Mouse (Mus musculus): ENCODE data around the gene Foxn3. TPM values are rescaled to one million over a fixed set of nuclear protein-coding genes. Genes with fewer than 3 reads are reported as not detected.

Gene Foxn3
- polyA plus RNA-seq, 1 experiment from 2014 or later: 85.9 TPM

- no peak for ATAC-seq (replicated peaks)
- no peak overlapping the region for H3K9ac ChIP-seq
- 89% methylated on average over 9 of the region's 9 CpGs for WGBS
- H3K4me2 ChIP-seq: no peak overlapping the region
- H3K9me3 ChIP-seq: no peaks in the 10 kb centered on the region
- H3K27me3 ChIP-seq (replicated peaks): no peaks in the 10 kb centered on the region
- no peak overlapping the region for H3K4me3 ChIP-seq
- no peaks in the 10 kb centered on the region for H3K36me3 ChIP-seq (replicated peaks)
- H3K27ac ChIP-seq: no peak overlapping the region
- no peaks in the 10 kb centered on the region for H3K4me1 ChIP-seq
Measured at GRCm38 (mm10) chr12:99417885-99418284, 145.5 kb downstream of the Foxn3 start.

- H3K4me2 ChIP-seq: no peak overlapping the region
- ATAC-seq (replicated peaks): no peak
- no peak overlapping the region for H3K4me3 ChIP-seq
- H3K36me3 ChIP-seq (replicated peaks): no peaks in the 10 kb centered on the region
- no peaks in the 10 kb centered on the region for H3K27me3 ChIP-seq (replicated peaks)
- no peak overlapping the region for H3K27ac ChIP-seq
- WGBS: 56% methylated on average over 5 of the region's 5 CpGs
- H3K9me3 ChIP-seq: no peaks in the 10 kb centered on the region
- no peak overlapping the region for H3K9ac ChIP-seq
- no peaks in the 10 kb centered on the region for H3K4me1 ChIP-seq
Measured at GRCm38 (mm10) chr12:99415538-99415937, 147.8 kb downstream of the Foxn3 start.

- Histone ChIP-seq H3K27ac (no peak overlapping the region), H3K9ac (no peak overlapping the region), H3K4me2 (no peak overlapping the region), H3K4me1 (no peaks in the 10 kb centered on the region), H3K9me3 (no peaks in the 10 kb centered on the region), H3K36me3 (replicated peaks) (no peaks in the 10 kb centered on the region), H3K4me3 (no peak overlapping the region), H3K27me3 (replicated peaks) (no peaks in the 10 kb centered on the region)
- no peak for ATAC-seq (replicated peaks)
- 43% methylated on average over 3 of the region's 3 CpGs for WGBS
Measured at GRCm38 (mm10) chr12:99412496-99412895, 150.9 kb downstream of the Foxn3 start.

- no peaks in the 10 kb centered on the region for H3K27me3 ChIP-seq (replicated peaks)
- no peaks in the 10 kb centered on the region for H3K36me3 ChIP-seq (replicated peaks)
- ATAC-seq (replicated peaks): no peak
- H3K27ac ChIP-seq: no peak overlapping the region
- no peaks in the 10 kb centered on the region for H3K9me3 ChIP-seq
- 47% methylated on average over 7 of the region's 7 CpGs for WGBS
- no peak overlapping the region for H3K4me2 ChIP-seq
- H3K4me1 ChIP-seq: no peaks in the 10 kb centered on the region
- H3K4me3 ChIP-seq: no peak overlapping the region
- no peak overlapping the region for H3K9ac ChIP-seq
Measured at GRCm38 (mm10) chr12:99412034-99412433, 151.3 kb downstream of the Foxn3 start.

- Histone ChIP-seq H3K9ac (no peak overlapping the region), H3K9me3 (no peaks in the 10 kb centered on the region), H3K27me3 (replicated peaks) (no peaks in the 10 kb centered on the region), H3K4me3 (no peak overlapping the region), H3K4me2 (no peak overlapping the region), H3K4me1 (0 out of 2 replicates have a peak, but pooled peaks cover 4% of the 10 kb centered on the region), H3K36me3 (replicated peaks) (no peaks in the 10 kb centered on the region), H3K27ac (no peak overlapping the region)
- WGBS: 55% methylated on average over 3 of the region's 3 CpGs
- ATAC-seq (replicated peaks): no peak
Measured at GRCm38 (mm10) chr12:99408651-99409050, 154.7 kb downstream of the Foxn3 start.

- H3K36me3 ChIP-seq (replicated peaks): no peaks in the 10 kb centered on the region
- 0 out of 2 replicates have a peak, but pooled peaks cover 4% of the 10 kb centered on the region for H3K4me1 ChIP-seq
- no peak overlapping the region for H3K9ac ChIP-seq
- H3K27ac ChIP-seq: no peak overlapping the region
- ATAC-seq (replicated peaks): no peak
- no peaks in the 10 kb centered on the region for H3K27me3 ChIP-seq (replicated peaks)
- 88% methylated on average over 16 of the region's 16 CpGs for WGBS
- H3K9me3 ChIP-seq: no peaks in the 10 kb centered on the region
- no peak overlapping the region for H3K4me2 ChIP-seq
- H3K4me3 ChIP-seq: no peak overlapping the region
Measured at GRCm38 (mm10) chr12:99408089-99408488, 155.3 kb downstream of the Foxn3 start.

- no peak overlapping the region for H3K4me3 ChIP-seq
- whole genome bisulfite sequencing: 76% methylated on average over 6 of the region's 6 CpGs
- H3K27me3 ChIP-seq (replicated peaks): no peaks in the 10 kb centered on the region
- no peak overlapping the region for H3K9ac ChIP-seq
- no peaks in the 10 kb centered on the region for H3K9me3 ChIP-seq
- H3K4me2 ChIP-seq: no peak overlapping the region
- H3K27ac ChIP-seq: no peak overlapping the region
- no peak for ATAC-seq (replicated peaks)
- 0 out of 2 replicates have a peak, but pooled peaks cover 4% of the 10 kb centered on the region for H3K4me1 ChIP-seq
- H3K36me3 ChIP-seq (replicated peaks): no peaks in the 10 kb centered on the region
Measured at GRCm38 (mm10) chr12:99407318-99407716, 156.1 kb downstream of the Foxn3 start.

- Histone ChIP-seq H3K4me1 (0 out of 2 replicates have a peak, but pooled peaks cover 4% of the 10 kb centered on the region), H3K4me2 (no peak overlapping the region), H3K9ac (no peak overlapping the region), H3K9me3 (no peaks in the 10 kb centered on the region), H3K4me3 (no peak overlapping the region), H3K36me3 (replicated peaks) (no peaks in the 10 kb centered on the region), H3K27ac (no peak overlapping the region), H3K27me3 (replicated peaks) (no peaks in the 10 kb centered on the region)
- no peak for ATAC-seq (replicated peaks)
- 67% methylated on average over 15 of the region's 15 CpGs for WGBS
Measured at GRCm38 (mm10) chr12:99406697-99407317, 156.6 kb downstream of the Foxn3 start.

GRCm38 (mm10) chr12:99406254-99406653 is 157.1 kb downstream of the Foxn3 start:
- WGBS: 17% methylated on average over 9 of the region's 9 CpGs
- Histone ChIP-seq H3K9ac (no peak overlapping the region), H3K36me3 (replicated peaks) (no peaks in the 10 kb centered on the region), H3K4me3 (no peak overlapping the region), H3K27ac (no peak overlapping the region), H3K4me2 (no peak overlapping the region), H3K9me3 (no peaks in the 10 kb centered on the region), H3K4me1 (0 out of 2 replicates have a peak, but pooled peaks cover 4% of the 10 kb centered on the region), H3K27me3 (replicated peaks) (no peaks in the 10 kb centered on the region)
- no peak for ATAC-seq (replicated peaks)

GRCm38 (mm10) chr12:99405401-99405800 is 158.0 kb downstream of the Foxn3 start:
- no peak for ATAC-seq (replicated peaks)
- H3K27me3 ChIP-seq (replicated peaks): no peaks in the 10 kb centered on the region
- WGBS: 87% methylated on average over 4 of the region's 4 CpGs
- H3K4me1 ChIP-seq: 0 out of 2 replicates have a peak, but pooled peaks cover 4% of the 10 kb centered on the region
- H3K9me3 ChIP-seq: no peaks in the 10 kb centered on the region
- H3K9ac ChIP-seq: no peak overlapping the region
- no peak overlapping the region for H3K4me3 ChIP-seq
- no peaks in the 10 kb centered on the region for H3K36me3 ChIP-seq (replicated peaks)
- H3K4me2 ChIP-seq: no peak overlapping the region
- H3K27ac ChIP-seq: no peak overlapping the region

GRCm38 (mm10) chr12:99403004-99403403 is 160.4 kb downstream of the Foxn3 start:
- H3K36me3 ChIP-seq (replicated peaks): no peaks in the 10 kb centered on the region
- H3K4me2 ChIP-seq: no peak overlapping the region
- 0 out of 2 replicates have a peak, but pooled peaks cover 4% of the 10 kb centered on the region for H3K4me1 ChIP-seq
- no peak overlapping the region for H3K27ac ChIP-seq
- WGBS: 95% methylated on average over 5 of the region's 5 CpGs
- no peak overlapping the region for H3K9ac ChIP-seq
- no peak for ATAC-seq (replicated peaks)
- no peaks in the 10 kb centered on the region for H3K9me3 ChIP-seq
- no peaks in the 10 kb centered on the region for H3K27me3 ChIP-seq (replicated peaks)
- H3K4me3 ChIP-seq: no peak overlapping the region

GRCm38 (mm10) chr12:99400907-99401306 is 162.5 kb downstream of the Foxn3 start:
- ATAC-seq (replicated peaks): no peak
- 93% methylated on average over 8 of the region's 8 CpGs for WGBS

GRCm38 (mm10) chr12:99399575-99399974 is 163.8 kb downstream of the Foxn3 start:
- H3K27ac ChIP-seq: no peak overlapping the region
- no peaks in the 10 kb centered on the region for H3K4me1 ChIP-seq
- H3K9ac ChIP-seq: no peak overlapping the region
- H3K9me3 ChIP-seq: no peaks in the 10 kb centered on the region
- ATAC-seq (replicated peaks): no peak
- no peak overlapping the region for H3K4me2 ChIP-seq
- 74% methylated on average over 4 of the region's 4 CpGs for WGBS
- no peaks in the 10 kb centered on the region for H3K27me3 ChIP-seq (replicated peaks)
- no peaks in the 10 kb centered on the region for H3K36me3 ChIP-seq (replicated peaks)
- no peak overlapping the region for H3K4me3 ChIP-seq

More at GRCm38 (mm10) chr12:99400907-99401306, 162.5 kb downstream of the Foxn3 start:
- Histone ChIP-seq H3K9ac (no peak overlapping the region), H3K36me3 (replicated peaks) (no peaks in the 10 kb centered on the region), H3K27me3 (replicated peaks) (no peaks in the 10 kb centered on the region), H3K27ac (no peak overlapping the region), H3K4me3 (no peak overlapping the region), H3K9me3 (no peaks in the 10 kb centered on the region), H3K4me1 (no peaks in the 10 kb centered on the region), H3K4me2 (no peak overlapping the region)
